Mouse (Mus musculus) cerebellum, adult 11-12 months (tissue): Measurements from ENCODE around the gene Tmem30b.
"Not testable (repeated sequence)": the region's sequence is repeated elsewhere in the genome, so short reads cannot be mapped to it uniquely, and the experiment has no call there.

Experiments
- DNase-seq: peaks from one replicate; pipeline ENCODE4 v3.0.0; 2022

Gene Tmem30b

GRCm38 (mm10) chr12:73554155-73554554, 8.0 kb upstream of the Tmem30b start:
- DNase-seq = no peak

DNA sequence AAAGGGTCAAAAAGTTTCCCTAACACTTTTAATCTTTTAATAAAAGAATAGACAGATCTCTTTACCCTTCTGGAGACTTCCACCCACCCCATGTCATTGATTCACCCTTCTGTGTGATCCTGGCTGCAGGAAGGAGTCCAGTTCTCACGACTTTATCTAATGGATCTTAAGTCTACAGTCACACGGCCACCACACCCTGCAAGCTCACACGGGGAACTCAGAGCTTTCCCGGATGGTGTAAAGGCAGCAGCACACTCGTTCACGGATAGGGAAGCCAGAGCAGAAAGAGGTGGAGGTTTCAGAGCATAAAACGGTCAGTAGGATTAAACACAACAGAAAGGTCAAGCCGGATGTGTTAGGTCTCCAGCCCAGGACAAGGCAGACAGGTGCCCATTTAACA, 2.1 kb upstream of the Tmem30b start:
- DNase-seq = no peak

DNA sequence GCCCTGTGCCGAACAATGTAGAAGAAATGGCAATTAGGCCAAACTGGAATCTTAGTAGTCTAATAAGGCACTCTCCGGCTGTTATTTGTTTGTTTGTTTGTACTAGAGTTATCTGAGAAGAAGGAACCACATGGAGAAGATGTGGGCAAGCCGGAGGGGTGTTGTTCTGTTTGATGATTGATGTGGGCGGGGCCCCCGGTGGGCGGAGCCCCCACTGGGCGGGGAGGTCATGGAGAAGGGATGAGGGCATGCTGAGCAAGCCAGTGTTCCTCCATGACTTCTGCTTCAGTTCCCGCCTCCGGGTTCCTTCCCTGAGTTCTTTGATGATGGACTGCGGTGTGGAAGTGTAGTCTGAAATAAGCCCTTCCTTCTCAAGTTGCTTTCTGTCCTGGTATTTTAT, 1.5 kb upstream of the Tmem30b start:
- no peak for DNase-seq

GRCm38 (mm10) chr12:73545672-73546085, 513 bp downstream of the Tmem30b start:
- DNase-seq = no peak

- DNase-seq = no peak
Observed at GRCm38 (mm10) chr12:73544736-73545671, 1.2 kb downstream of the Tmem30b start.

- DNase-seq = no peak
Observed at GRCm38 (mm10) chr12:73543191-73543590, 3.0 kb downstream of the Tmem30b start.

DNA sequence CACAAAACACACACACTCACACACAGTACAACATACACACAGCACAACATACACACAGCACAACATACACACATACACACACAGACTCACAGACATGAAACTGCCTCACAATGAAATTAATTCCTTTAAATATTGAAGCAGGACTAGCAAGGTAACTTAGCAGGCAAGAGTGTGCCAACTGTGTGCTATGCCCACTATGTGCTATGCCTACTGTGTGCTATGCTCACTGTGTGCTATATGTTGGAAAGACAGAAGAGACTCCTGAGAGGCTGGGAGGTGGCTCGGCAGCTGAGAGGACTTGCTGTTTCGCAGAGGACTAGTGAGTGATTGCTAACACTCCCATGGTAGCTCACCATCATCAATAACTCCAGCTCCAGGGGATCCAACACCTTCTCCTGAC, 5.8 kb downstream of the Tmem30b start:
- DNase-seq = no peak

DNA sequence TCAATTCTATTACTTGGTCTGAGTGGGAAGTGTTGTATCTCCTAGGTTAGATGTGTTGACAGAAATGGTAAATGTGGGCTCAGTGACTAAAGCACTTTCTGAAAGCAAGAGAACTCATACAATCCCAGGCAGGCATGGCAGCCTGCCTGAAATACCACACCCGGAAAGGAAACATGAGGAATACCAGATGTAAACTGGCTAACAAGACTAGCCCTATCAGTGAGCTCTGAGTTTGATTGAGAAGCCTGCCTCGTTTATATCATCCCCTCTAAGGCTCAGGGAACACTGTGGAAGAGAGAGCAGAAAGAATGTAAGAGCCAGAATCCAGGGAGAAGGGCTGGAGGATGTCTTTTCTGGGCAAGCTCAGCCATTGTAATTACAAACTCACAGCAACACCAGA, 7.0 kb downstream of the Tmem30b start:
- no peak for DNase-seq

- DNase-seq = not testable (repeated sequence)
Observed at GRCm38 (mm10) chr12:73538139-73538508, 8.1 kb downstream of the Tmem30b start.

DNA sequence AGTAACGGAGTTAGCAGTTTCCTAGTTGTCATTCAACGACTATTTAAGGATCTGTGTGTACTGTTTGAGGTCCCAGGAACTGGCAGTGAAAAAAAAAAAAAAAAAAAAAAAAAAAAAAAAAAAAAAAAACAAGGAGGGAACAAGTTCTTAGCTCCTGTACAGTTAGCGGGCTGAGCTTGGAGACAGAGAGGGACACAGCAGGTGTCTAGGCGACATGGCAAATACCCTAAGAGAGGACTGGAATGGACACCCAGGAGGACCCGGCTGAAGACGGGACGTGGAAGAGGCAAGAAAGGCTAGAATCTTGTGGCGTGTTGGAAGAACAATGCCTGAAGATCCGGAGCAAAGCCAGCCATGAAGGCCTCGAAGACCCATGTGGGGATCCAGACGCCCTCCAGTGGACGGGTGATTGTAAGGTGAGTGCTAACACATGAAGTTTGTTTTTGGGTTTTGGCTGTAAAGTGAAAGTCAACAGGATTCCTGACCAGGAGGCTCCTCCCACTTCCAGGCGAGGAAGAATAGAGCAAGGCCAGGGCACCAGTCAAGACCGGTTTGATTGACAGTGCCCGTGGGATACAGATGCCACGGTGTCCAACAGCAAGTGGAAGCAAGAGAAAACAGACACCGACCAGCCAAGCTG, 8.6 kb downstream of the Tmem30b start:
- no peak for DNase-seq

DNA sequence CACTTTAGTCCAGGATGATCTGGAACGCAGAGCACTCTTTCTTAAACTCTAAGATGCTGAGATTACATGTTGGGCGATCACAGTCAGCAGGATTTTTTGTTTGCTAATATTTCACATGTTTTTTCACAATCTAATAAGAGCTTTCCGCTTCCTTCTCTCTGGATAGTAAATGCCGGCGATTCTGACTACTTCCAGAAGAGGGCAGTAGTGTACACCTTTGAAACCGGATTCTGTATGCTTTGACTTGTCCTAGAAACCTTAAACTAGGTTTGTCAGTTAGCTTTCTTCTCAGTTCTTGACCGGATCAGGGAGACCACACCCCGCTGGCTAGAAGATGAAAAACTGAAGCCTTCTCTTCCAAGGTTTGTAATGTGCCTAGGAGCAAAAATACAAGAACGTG, 11.6 kb downstream of the Tmem30b start:
- DNase-seq = no peak

- DNase-seq = no peak
Observed at GRCm38 (mm10) chr12:73531889-73532479, 14.2 kb downstream of the Tmem30b start.

- no peak for DNase-seq
Observed at GRCm38 (mm10) chr12:73529590-73529989, 16.6 kb downstream of the Tmem30b start.

DNA sequence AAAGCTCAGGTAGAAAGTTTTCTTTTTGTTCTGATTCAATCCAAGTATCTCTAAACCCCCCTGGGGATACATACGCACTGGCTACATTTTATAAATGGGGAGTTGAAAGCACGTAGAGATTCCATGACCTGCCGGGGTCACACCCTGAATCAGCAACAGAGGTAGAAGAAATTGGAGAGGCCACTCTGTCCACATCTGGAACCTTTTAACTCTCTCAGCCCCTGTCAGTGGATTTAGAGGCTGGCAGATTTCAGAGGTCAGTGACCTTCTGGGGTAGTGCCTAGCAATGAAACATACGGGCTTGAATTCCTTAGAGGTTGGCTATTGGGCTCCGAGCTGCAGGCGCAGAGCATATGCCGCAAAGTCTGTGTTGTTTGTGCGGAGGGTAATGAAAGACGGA, 17.1 kb downstream of the Tmem30b start:
- no peak for DNase-seq

DNA sequence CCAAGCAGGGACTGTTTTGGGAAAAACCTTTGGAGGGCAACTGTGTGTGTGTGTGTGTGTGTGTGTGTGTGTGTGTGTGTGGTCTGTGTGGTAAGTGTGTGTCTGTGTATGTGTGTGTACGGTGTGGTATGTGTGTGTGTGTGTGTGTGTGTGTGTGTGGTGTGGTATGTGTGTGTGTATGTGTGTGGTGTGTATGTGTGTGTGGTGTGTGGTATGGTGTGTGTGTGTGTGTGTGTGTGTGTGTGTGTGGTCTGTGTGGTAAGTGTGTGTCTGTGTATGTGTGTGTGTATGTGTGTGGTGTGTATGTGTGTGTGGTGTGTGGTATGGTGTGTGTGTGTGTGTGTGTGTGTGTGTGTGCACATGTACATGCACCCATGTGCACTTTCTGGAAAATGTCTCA, 18.1 kb downstream of the Tmem30b start:
- DNase-seq = not testable (repeated sequence)

- no peak for DNase-seq
Observed at GRCm38 (mm10) chr12:73525254-73525885, 20.8 kb downstream of the Tmem30b start.

DNA sequence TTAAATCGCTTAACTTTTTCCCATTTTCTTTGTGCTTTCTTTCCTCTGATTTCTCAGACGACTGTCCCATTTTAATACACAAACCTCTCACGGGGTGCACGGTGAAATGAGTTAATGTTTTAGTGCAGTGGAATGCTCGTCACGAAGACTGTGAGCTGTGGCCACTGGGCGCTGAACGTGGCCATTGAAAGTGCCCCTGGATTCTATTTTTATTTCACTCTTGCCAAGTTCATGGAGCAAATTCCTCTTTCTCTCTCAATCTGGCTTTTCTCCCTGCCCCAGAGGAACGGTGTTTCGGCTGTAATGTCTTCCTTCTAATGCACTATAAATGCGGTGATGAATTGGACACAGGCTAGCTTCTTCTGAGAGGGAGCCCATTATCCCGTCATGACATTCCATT, 23.1 kb downstream of the Tmem30b start:
- no peak for DNase-seq

GRCm38 (mm10) chr12:73521944-73522343, 24.2 kb downstream of the Tmem30b start:
- DNase-seq = no peak

GRCm38 (mm10) chr12:73521238-73521841, 24.9 kb downstream of the Tmem30b start:
- DNase-seq = no peak

DNA sequence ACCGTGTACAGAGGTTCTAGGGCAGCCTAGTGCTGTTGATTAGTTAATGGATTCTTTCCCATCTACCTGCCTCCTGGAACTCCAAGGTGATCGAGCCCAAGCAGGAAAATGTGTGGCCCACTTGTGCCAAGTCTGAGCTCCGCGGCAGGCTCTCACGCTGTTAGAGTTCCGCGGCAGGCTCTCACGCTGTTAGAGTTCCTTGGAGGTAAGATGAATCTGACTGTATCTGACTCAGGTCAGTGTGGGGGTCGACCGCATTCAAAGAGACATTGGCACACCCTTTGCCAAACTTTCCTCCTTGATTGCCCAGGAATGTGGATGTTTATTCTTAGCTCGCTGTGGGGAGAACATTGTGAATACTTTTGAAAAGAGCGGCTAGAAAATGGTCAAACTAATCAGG, 28.4 kb downstream of the Tmem30b start:
- no peak for DNase-seq

GRCm38 (mm10) chr12:73517022-73517709, 29.0 kb downstream of the Tmem30b start:
- DNase-seq = peak; percentile 34

- no peak for DNase-seq
Observed at GRCm38 (mm10) chr12:73516516-73516915, 29.7 kb downstream of the Tmem30b start.
